Mouse (Mus musculus) spleen, adult 12 weeks (tissue): ENCODE results near the gene Rcbtb2.

Source experiments
- DNase-seq: peaks from one replicate; pipeline ENCODE4 v3.0.0; 2022; ENCODE audit warnings: low spot score

Gene Rcbtb2

DNA sequence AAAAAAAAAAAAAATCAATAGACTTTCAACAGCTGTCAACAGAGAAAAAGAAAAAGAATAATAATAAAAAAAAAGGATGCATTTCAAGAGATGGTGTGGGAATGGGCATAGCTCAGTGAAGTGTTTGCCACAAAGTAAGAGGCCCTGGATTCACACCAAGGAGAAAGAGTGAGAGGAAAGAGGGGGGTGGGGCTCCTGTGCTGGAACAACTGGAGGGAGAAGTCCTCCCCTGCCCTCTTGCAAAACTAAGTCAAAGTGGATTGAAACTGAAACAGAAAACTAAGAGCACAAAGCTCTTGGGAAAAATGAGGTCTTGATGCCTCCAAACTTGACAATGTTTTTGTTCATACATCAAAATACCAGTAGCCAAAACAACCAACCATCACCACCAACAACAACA is 86.4 kb downstream of the Rcbtb2 start:
- DNase-seq, result no peak

DNA sequence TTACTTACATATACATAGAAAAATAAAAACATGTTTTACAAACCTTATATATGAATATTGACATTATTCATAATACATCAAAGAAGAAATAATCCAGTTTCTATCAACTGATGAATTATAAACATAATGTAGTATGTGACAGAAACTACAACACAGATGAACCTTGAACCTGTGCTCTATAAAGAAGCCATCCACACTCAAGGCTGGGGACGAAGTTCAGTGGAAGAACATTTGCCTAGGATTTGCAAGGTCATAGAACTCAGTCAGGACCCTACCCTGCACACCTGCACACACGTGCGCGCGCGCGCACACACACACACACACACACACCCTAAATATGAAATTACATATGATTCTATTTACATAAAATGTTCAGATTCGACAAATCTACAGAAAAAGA is 87.4 kb downstream of the Rcbtb2 start:
- DNase-seq, result no peak

DNA sequence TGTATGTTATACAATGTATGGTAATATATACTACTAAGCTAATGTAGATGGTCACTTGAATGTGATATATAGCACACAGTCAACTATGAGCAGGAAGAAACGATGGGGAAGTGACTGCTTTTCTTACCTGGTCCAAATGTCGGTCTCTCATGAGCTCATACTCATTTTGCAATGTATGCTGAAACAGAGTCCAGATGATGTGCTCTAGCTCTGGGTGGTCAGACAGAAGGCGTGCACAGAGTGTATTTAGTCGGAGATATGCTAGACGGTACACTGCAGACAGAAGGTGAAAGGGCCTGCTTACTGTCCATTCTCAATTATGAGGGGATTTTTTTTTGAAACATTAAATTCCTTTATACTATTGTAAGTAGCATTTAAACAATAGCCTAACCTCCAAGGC is 88.6 kb downstream of the Rcbtb2 start:
- no peak for DNase-seq

DNA sequence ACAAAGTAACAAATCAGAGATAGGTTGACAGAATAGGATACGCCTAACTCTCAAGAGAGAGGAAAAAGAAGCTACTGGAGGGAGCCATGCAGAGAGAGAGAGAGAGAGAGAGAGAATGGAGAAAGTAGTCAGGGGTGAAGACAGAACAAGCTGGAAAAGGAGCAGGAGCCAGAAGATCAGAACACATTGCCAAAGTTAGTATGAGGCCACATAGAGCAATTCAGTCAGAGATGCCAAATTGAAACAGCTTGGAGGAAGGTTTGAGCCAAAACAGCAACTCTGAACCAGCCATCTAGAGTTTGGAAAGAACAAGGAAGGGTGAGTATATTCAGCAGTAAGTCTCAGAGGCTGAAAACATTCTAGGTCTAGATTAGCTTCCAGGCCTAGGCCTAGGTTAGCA is 94.2 kb downstream of the Rcbtb2 start:
- no peak for DNase-seq

DNA sequence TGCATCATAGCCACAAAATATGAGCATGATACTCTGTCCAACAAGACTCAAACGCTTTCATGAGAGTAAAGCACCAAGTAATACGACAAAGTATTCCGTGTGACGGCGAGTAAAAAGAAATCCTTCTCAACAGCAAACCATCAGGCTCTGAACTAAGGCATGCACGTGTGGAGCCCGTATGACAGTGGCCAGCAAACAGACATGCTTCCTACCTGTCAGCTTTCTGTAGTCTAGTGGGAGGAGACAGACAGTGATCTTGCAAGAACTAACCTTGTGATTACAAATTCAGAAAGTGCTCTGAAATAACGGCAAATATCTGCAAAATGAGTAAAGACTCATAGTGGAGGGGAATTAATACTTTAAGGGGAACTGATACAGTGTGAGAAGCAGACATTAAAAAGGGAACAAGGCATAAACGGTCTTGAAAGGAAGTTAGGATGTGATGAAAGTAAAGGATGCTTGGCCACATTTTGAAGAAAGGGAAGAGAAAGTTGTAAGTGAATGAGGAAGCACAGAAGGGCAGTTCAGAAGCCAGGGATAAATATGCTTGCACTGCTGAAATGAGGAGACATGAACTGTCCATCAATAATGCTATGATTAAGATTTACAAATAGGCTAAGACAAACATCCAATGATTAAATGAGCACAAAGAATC is 99.6 kb downstream of the Rcbtb2 start:
- DNase-seq, result no peak

DNA sequence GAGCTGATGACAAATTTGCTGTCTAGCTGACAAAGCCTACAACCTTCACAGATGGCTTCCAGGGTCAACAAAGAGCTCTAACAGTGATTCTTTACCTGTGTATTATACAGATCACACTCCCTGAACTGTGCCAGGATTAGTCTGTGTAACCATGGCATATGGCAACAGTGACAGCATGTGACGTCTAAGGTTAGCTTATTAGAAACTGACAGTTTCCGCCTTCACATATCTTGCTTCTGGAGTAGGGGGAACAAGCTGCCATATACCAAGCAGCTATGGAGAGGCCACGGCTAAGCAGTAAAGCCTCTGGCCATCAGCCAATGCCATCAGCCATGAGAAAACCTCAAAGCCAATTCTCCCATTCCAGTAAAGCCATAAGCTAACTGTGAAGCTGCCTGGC is 103.5 kb downstream of the Rcbtb2 start:
- no peak for DNase-seq

DNA sequence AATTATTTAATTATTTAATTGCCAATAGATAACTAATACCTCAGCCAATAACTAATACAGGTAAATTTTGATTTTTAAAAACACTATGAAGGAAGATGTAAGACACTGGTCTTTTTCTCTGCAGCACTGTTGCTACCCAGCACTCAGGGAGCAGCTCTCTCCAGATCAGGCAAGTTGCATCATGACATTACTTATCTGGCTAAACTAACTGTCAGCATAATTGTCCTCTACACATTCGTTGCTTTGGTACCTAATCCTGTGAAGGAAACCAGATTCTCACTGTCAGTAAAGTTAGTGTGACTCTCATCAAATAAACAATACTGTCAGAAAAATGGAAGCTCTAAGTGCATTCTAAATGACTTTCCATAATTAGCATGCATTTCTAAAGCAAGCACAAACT is 104.0 kb downstream of the Rcbtb2 start:
- DNase-seq, result no peak

DNA sequence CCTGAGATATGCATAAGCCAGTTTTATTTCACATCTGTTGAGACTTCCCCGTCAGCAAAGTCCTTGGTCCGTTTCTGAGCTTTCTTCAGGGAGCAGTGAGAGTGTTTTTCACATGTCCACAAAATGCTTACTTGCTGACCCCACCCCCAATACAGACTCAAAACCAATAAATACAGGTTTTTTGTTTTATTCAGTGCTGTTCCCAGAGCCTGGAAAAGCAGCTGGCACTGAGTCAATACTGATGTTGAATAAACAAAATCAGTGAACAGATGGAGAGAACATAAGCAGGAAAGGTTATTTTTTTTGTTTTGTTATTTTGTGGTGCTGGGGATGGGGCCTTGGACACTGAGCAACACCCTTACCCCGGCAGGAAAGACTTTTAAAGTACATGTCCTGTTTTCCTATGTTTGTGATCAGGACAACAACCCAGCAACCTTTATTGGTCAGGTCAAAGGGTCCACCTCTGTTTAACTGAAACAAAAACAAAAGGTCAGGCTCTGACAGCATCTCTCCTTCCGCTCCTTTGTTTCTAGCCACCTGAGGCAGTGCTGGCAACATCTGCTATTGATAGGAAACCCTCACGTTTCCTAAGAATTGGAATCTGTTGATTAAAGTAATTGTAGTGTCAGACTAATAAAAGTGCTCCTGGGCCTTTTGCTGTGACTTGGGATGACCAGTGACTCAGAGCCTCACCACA is 108.6 kb downstream of the Rcbtb2 start:
- DNase-seq, result no peak

DNA sequence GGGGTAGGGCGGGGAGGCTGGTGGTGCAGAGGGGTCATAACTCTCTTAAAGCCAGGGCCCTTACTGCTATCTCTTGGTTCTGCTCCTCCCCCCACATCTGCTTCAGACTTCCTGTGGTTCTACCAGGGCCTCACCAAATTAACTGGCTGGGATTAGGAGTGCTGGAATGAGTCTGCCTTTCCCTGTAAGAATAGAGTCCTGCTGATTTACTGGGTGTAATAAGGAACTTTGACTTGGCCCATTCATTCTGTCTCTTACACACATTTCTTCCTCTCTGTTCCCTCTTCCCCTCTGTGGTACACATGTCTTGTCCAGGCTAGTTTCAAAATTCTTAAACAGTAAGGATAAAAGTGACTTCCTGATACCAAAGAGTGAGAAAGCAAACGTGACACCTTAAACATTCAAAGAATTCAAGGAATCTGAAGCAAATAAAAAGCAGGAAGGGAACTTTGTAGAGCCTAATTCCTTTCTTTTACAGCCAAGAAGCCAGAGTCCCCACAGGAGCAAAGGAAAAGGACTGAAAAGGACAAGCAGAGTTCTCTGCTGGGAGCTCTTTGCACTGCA is 111.7 kb downstream of the Rcbtb2 start:
- DNase-seq, result no peak

DNA sequence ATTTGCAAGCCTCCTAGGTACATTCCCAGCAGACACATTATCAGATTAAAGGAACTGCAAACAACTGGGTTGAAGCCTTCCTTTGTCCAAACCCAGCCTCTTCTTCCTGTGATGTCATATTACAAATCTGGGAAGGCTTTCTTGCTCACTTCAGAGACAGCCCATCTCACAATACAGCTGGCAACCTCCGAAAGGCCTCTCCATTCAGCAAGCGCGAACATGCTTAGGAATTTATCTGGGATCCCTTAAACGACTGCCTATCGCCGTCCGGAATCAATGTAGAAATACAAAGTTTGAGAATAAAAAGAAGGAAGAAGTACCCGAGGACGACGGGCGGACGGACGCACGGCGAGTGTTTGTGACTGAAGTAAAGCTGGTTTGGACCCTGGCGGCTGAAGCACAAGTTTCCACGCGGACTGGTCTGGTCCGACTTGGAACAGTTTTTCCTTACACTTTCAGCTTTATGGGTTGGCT is 115.0 kb downstream of the Rcbtb2 start, which contains the start of gene Lpar6:
Lpar6 (plus strand) TSS at position 48 of the 474 bp plus-strand sequence.
- DNase-seq, result no peak

DNA sequence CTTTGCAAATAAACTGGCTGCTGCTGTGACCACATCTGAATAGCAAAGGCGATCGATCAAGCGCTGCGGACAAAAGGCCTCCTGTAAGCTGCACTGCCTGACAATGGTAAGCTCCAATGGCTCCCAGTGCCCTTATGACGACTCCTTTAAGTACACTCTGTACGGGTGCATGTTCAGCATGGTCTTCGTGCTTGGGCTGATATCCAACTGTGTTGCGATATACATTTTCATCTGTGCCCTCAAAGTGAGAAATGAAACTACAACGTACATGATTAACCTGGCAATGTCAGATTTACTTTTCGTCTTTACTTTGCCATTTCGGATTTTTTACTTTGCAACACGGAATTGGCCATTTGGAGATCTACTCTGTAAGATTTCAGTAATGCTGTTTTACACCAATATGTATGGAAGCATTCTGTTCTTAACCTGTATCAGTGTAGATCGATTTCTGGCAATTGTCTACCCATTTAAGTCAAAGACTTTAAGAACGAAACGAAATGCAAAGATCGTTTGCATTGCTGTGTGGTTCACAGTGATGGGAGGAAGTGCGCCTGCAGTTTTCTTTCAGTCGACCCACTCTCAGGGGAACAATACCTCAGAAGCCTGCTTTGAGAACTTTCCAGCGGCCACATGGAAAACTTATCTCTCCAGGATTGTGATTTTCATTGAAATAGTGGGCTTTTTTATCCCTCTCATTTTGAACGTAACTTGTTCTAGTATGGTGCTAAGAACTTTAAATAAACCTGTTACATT is 115.8 kb downstream of the Rcbtb2 start:
- DNase-seq, result no peak

DNA sequence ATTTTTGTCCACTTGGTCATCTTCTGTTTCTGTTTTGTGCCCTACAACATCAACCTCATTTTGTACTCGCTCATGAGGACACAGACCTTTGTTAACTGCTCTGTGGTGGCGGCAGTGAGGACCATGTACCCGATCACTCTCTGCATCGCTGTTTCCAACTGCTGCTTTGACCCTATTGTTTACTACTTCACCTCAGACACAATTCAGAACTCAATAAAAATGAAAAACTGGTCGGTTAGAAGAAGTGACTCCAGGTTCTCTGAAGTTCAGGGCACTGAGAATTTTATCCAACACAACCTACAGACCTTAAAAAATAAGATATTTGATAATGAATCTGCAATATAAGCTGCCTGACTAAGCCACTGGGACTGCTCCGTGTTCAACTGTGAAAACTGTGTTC is 116.5 kb downstream of the Rcbtb2 start:
- no peak for DNase-seq

DNA sequence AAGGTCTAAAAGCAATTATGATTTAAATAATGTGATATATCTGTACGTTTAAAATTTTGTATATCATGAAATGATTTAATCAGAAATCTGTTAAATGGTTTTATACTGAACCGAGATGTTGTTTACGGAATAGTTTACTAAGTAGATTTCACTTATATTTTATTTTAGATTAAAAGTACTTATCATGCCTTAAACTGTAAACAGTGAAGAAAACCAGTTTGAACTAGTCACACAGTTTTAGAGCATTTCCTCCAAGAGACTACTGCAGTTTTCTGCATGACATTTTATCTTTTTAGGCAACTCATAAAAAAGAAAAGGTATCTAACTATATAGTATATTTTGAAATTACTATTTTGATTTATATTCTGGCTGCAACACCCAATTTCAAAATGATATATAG is 117.0 kb downstream of the Rcbtb2 start:
- no peak for DNase-seq

DNA sequence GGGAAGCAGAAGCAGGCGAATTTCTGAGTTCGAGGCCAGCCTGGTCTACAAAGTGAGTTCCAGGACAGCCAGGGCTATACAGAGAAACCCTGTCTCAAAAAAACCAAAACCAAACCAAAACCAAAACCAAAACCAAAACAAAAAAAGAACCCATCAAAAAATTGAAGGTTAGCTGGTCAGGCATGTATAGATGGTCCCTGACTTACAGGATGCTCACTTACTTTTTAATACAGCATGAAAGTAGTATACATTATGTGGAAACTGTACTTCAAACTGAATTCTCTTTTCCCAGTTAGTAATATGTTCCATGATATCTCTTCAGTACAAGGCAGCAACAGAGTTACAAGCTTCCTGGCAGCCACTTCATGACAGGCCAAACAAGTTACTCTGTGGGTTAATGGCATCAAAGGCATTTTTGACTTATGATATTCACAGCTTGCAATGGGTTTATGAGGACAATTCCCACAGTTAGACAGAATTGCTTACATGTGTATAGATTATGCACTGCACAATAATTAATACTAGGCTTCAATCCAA is 121.3 kb downstream of the Rcbtb2 start:
- no peak for DNase-seq

DNA sequence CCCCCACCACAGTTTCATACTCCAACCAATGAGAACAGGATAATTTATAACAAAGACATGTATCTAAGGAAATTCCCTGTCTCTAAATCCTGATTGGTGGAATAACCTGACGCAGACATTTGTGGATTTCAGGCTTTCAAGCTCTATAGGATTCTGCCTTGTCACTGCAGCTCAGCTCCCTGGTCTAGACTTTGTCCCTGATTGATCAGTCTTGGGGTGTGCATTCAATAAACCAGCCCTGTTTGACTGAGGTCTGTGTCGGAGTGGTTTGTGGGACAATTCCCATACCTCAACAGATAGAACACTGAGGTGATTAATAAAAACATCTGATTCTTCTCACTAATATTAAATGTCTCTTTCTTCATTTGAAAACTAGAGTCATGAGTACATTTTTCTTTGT is 127.2 kb downstream of the Rcbtb2 start:
- no peak for DNase-seq

DNA sequence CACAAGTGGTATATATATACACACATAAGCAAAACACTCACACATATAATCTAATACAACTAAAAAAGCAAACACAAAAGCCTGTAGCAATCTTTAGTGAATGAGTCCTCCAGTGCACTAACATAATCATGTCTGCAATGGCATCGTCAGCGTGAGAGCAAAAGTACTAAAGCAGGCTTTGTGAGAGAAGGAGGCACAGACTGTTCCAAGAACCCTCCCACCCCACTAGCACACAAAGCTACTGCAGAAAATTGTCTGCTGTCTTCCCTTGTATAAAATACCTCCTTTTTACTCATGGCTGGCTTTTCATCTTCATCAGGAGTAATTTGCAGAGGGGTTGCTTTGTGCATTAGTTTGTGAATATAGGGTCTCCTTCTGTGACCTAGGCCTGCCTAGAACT is 129.4 kb downstream of the Rcbtb2 start:
- DNase-seq, result no peak

DNA sequence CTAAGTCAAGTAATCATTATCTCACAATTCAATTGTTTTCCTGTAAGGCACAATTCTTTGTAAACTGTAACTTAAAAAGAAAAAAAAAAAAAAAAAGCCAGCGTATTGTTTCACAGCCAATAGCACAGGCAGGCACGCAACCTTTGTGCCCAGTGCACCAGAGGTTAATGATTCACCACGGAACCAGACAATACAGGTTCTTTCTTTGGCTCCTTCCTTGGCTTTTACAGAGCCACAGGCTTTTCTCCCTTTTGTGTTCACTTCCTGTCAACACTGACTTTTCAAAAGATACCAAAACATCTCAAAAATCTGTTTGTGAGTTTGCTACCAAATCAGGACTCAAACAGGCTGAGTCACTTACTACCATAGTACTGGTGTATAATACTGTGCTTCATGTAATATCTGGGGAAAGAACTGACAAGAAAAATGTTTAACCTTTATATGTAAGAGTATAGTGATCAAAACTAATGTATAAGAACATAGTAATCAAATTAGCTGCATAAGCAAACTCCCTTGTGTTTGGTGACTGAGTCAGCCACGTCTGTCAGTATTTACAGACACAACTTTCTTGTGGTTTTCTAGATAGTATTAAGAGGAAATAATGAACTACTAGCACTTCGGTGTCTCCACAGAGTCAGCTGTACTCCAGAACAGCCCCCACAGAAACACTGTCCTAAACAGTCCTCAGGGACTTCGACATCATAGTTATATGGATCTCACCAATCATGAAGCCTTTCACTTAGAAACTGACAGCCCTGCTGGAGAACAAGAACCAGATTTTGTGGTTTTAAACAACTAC is 130.8 kb downstream of the Rcbtb2 start:
- DNase-seq, result no peak

DNA sequence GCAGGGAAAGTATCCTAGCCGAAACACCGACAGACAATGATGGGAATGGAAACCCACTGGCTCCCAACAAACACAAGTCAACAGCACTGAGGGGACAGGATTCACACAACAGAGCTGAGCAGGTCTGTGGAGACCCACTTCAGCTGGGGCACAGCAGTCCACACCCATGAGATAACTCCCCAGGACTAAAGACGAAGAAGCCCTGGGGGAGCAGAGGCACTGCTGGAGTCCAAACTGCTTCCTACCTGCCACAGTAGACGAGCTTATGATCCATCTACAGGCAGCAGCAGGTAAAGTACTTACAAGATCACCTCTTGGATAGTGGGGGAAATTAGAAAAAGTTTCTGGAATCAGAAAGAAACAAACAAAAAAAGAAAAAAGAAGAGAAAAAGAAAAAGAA is 131.6 kb downstream of the Rcbtb2 start:
- DNase-seq, result no peak

DNA sequence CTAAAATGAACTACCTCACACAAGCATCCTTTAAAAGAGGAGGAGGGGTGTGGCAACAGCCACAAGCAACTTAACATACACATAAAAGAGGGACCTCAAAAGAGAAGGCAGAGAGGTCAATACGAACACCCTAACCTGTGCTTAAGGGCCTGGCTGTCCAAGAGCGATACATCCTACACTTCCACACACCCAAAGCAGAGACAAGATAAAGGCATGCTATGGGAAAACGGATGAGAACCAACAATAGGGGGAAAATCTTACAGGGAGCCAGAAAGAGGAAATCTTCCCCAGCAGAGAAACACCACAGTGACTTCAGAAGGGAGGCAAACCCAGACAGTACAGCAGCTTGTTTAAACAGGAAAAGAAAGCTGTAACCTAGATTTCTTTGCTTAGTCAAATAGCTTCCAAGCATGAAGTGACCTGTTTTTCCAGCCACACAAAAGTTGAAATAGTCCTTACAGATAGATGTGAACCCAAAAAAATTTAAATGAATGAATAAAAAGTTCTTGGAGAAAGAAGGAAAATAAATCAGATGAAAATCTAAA is 132.7 kb downstream of the Rcbtb2 start:
- no peak for DNase-seq

DNA sequence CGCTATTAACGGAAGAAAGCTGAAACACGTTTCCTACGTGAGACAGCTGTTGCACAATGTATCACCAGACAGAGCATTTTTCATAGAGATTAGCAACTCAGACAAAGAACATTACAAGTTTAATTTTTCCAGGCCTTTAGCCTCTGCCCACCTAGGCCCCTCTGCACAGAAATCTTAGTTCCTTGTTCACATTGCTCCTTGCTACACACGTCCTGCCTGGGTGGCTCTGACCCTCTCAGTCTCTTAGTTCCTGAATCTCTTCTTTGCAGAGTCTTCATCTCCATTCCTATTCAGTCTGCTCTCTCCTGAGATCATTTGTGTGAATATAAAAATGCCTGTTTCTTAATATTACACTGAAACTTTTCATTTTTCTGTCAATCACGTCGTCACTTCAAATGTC is 134.5 kb downstream of the Rcbtb2 start:
- DNase-seq, result no peak
